Mouse (Mus musculus): ENCODE results near the gene Matk.

DNA sequence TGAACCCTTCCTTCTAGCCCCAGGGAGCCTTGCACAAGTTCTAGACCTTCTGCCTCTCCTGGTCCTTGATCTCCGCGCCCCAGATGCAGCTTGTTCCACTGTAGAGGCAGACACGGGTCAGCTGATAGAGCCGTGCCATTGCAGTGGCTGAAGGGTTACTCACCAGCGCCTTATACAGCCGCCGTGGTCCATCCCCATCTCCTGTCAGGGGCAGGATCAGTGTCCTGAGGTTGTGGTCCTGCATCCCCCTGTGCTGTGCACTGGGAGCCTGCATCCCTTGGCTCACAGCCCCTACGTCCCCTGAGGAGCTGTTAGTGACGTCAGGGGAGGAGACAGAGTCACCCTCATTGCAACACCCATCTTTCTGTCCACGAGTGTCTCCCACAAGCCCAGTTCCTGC, 50.5 kb downstream of the Matk start:
- TF ChIP-seq POLR2A (IDR thresholded peaks at IDR 0.05; ENCODE audit: insufficient read length, low read depth) (no peak), USF1 (IDR thresholded peaks at IDR 0.05; ENCODE audit: low read depth) (no peak), E2F4 (IDR thresholded peaks at IDR 0.05; ENCODE audit: insufficient read depth) (no peak), SRF (IDR thresholded peaks at IDR 0.05; ENCODE audit: control insufficient read depth, insufficient read length, low read depth) (no peak), REST (IDR thresholded peaks at IDR 0.05; ENCODE audit: insufficient read depth, insufficient read length) (no peak), TCF12 (IDR thresholded peaks at IDR 0.05; ENCODE audit: insufficient read depth, poor library complexity, severe bottlenecking) (no peak), MAX (IDR thresholded peaks at IDR 0.05; ENCODE audit: low read depth) (no peak), MYOG (IDR thresholded peaks at IDR 0.05; ENCODE audit: control insufficient read depth in 1 of 3, insufficient read depth in 1 of 3, insufficient read length in 2 of 3, low read depth in 2 of 3) (no peak), CEBPB (IDR thresholded peaks at IDR 0.05; ENCODE audit: insufficient read depth, poor library complexity, severe bottlenecking) (no peak), POLR2AphosphoS2 (IDR thresholded peaks at IDR 0.05; ENCODE audit: insufficient read length, low read depth) (no peak), MYOD1 (IDR thresholded peaks at IDR 0.05; ENCODE audit: control insufficient read depth in 1 of 3, insufficient read length in 2 of 3, low read depth in 2 of 3) (no peak), TCF3 (IDR thresholded peaks at IDR 0.05; ENCODE audit: insufficient read length, low read depth) (no peak)
